Mouse (Mus musculus) small intestine, adult 2 months (tissue): ENCODE data around the gene Hoxa10.

Experiments used
- CTCF ChIP-seq: fragments of 200-500 bp; IDR thresholded peaks from 2 replicates; pipeline ENCODE4 v1.5.1; 2012; ENCODE audit warnings: low read depth, mild to moderate bottlenecking, control low read depth, inconsistent platforms, low read length, moderate library complexity, mixed read lengths; ENCODE audit not compliant: insufficient replicate concordance, insufficient read length; ENCODE audit errors: extremely low read depth
- POLR2A ChIP-seq: fragments of 200-500 bp; IDR thresholded peaks from 2 replicates; pipeline ENCODE4 v1.6.1; 2012; ENCODE audit warnings: low read depth, mild to moderate bottlenecking, control low read depth, inconsistent platforms, low read length, moderate library complexity

DNA sequence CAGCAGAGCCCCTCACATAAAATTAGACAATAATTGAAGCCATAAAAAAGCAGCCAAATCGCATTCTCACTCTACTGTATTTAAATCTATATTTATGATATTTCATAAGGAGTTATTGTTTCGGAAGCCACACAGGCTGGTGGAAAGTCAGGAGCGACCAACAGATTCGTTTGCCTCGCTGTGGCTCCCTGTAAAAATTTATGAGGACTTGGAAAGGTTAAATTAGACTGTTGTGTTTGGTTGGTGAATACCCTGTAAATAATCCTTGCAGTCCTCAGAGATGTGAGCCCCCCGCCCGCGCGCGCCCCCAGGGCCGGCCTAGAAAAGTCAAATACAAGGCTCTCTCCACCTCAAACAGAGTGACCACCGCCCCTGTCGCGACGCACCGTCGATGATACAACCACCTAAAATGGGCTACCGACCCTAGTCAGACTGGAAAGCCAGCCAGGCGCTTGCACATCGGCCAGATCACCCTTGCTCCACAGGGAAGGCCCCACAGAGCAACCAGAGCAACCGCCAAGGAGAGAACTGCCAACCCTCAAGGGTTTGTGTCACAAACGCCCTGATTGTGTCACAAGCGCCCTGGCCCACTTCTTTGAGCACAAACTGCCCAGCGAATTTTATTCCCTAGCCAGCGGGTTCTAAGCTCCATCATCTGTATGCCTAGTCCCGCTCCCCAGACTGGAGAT, 13.9 kb downstream of the Hoxa10 start:
- TF ChIP-seq CTCF (no peak), POLR2A (no peak)
